Mouse (Mus musculus): Measurements from ENCODE around the gene Polr3b. TPM values are rescaled to one million over a fixed set of nuclear protein-coding genes. Genes with fewer than 3 reads are reported as not detected.

Polr3b gene
- polyA plus RNA-seq, 1 experiment from 2014 or later = 4.9 TPM

DNA sequence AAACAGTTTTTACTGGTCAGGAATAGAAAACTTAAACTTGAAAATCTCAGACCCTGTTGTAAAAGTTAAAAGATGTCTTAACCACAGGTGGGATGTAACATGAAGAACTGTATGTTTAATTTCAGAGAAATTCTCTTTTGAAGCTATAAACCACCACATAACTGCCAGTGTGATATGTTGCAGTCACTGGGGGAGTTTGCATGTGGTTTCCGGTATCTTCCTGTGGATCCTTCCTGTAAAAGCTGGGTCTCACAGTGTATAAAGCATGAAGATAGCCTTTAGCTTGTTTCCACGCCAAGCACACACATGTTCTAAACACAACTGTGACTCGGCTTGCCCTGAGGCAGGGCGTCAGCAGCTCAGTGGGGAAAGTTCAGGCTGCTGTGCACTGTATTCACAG lies 9.9 kb downstream of the Polr3b start:
- Histone ChIP-seq H3K4me2 (ENCODE audit: low read depth, low read length) (no peak overlapping the region), H3K27ac (ENCODE audit: low read length) (no peak overlapping the region), H3K4me1 (ENCODE audit: control insufficient read depth, low read depth, low read length) (no peaks in the 10 kb centered on the region), H3K36me3 (ENCODE audit: control insufficient read depth, insufficient read depth) (peaks cover 10% of the 10 kb centered on the region), H3K9me3 (replicated peaks; ENCODE audit: control insufficient read depth, low read length) (no peaks in the 10 kb centered on the region), H3K27me3 (ENCODE audit: control insufficient read depth, insufficient read depth, low read depth, low read length) (no peaks in the 10 kb centered on the region), H3K4me3 (ENCODE audit: low read depth, low read length) (no peak overlapping the region), H3K9ac (ENCODE audit: low read depth, low read length) (no peak overlapping the region)
- no peak for ATAC-seq (ENCODE audit: low read depth)
- 75% methylated on average over 4 of the region's 4 CpGs for whole genome bisulfite sequencing (ENCODE audit: insufficient replicate concordance)

DNA sequence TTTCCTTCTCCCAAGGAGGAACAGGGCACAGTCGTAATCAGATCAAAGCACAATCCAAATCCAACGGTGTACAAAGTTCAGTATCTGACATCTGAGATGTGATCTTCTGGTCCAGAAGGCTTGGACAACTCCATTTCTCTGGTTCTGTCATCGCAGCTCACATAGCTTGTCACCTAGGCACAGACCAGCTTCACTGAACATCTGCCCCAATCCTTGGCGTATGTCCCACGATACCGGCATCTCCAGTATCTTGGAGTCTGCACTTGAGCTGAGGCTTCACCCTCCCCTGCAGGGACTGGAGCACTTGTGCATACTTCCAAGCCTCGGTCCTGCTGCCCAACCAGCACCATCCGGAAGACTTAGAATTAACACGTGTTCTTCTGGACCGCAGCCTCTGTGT lies 14.6 kb downstream of the Polr3b start:
- WGBS (ENCODE audit: insufficient replicate concordance) = 81% methylated on average over 10 of the region's 10 CpGs
- no peak for ATAC-seq (ENCODE audit: low read depth)
- H3K9me3 ChIP-seq (replicated peaks; ENCODE audit: control insufficient read depth, low read length) = no peaks in the 10 kb centered on the region
- H3K4me2 ChIP-seq (ENCODE audit: low read depth, low read length) = no peak overlapping the region
- H3K9ac ChIP-seq (ENCODE audit: low read depth, low read length) = no peak overlapping the region
- peaks cover 6% of the 10 kb centered on the region for H3K4me1 ChIP-seq (ENCODE audit: control insufficient read depth, low read depth, low read length)
- peaks cover 7% of the 10 kb centered on the region for H3K36me3 ChIP-seq (ENCODE audit: control insufficient read depth, insufficient read depth)
- H3K27me3 ChIP-seq (ENCODE audit: control insufficient read depth, insufficient read depth, low read depth, low read length) = no peaks in the 10 kb centered on the region
- H3K27ac ChIP-seq (ENCODE audit: low read length) = no peak overlapping the region
- H3K4me3 ChIP-seq (ENCODE audit: low read depth, low read length) = no peak overlapping the region

DNA sequence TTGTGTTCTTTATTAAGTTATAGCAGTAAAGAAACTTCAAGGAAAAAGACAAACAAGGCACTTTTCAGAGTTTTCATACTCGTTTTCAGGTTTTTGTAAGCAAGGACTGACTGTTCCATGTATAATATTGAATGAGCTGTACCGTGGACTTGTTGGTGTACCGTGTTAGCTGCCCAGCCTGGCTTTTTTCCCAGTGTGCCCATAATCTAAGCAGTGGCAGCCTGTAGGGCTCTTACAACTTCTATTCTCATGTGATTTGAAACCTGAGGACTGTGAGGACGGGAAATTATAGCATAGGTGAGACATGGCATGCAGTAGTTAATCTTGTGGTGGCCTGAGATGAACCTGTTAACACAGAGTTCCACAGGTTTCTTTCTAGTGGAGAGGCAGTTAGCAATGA lies 16.3 kb downstream of the Polr3b start:
- no peaks in the 10 kb centered on the region for H3K9me3 ChIP-seq (replicated peaks; ENCODE audit: control insufficient read depth, low read length)
- H3K4me2 ChIP-seq (ENCODE audit: low read depth, low read length) = no peak overlapping the region
- ATAC-seq (ENCODE audit: low read depth) = no peak
- H3K4me3 ChIP-seq (ENCODE audit: low read depth, low read length) = no peak overlapping the region
- no peaks in the 10 kb centered on the region for H3K27me3 ChIP-seq (ENCODE audit: control insufficient read depth, insufficient read depth, low read depth, low read length)
- peaks cover 7% of the 10 kb centered on the region for H3K36me3 ChIP-seq (ENCODE audit: control insufficient read depth, insufficient read depth)
- no peak overlapping the region for H3K9ac ChIP-seq (ENCODE audit: low read depth, low read length)
- H3K27ac ChIP-seq (ENCODE audit: low read length) = no peak overlapping the region
- peaks cover 6% of the 10 kb centered on the region for H3K4me1 ChIP-seq (ENCODE audit: control insufficient read depth, low read depth, low read length)
- 77% methylated on average over 4 of the region's 4 CpGs for WGBS (ENCODE audit: insufficient replicate concordance)

DNA sequence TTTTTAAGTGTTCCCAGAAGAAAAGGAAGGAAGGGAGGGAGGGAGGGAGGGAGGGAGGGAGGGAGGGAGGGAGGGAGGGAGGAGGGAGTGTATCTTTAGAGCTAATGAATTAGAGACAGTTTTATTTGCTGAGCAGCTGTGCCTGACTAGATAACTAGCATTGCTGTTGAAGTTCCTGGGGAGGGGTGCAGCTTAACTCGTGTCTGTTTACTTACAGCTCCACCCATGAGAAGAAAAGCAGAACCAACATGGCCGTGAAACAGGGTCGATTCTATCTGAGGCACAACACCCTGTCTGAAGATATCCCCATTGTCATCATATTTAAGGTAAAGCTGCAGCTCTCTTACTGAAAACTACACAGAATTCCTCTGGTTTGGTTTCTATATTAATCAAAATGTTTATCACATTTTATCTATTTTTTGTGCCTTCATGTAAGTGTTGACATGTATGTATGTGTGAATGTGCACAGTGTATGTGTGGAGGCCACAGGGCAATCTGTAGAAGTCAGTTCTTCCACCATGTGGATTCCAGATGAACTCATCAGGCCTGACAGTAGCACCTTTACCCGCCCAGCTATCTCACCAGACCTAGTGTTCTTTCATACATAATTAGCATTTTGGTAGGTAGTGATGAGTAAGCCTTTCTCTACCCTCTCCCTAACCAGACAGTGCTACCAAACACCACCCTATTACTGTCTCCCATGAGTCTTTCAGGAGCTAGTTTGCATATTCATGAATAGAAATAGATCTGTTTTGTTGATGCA lies 17.6 kb downstream of the Polr3b start:
- ATAC-seq (ENCODE audit: low read depth) = peak; percentile 94

DNA sequence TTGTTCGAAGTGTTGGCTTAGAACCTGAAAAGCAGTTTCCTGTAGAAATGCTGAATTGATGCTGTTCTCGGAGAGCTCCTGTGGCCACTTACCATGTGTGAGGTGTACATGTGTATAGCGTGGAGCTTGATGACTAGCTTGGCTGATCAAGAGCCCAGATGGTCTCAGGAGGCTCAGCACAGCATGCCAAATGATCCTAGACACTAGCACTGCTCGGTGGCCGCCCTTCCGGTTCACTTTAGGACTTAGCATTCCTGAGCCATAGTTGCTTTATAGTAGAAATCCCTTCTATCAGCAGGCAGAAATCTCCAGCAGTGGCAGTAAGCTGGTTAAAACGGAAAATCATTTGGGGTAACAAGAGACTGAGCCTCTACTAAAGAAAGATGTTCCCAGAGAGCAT lies 18.8 kb downstream of the Polr3b start:
- 84% methylated on average over 7 of the region's 7 CpGs for WGBS (ENCODE audit: insufficient replicate concordance)
- Histone ChIP-seq H3K9me3 (replicated peaks; ENCODE audit: control insufficient read depth, low read length) (no peaks in the 10 kb centered on the region), H3K27me3 (ENCODE audit: control insufficient read depth, insufficient read depth, low read depth, low read length) (no peaks in the 10 kb centered on the region), H3K27ac (ENCODE audit: low read length) (peak overlapping the region; percentile 8; the same call in 1 of the 2 replicates), H3K9ac (ENCODE audit: low read depth, low read length) (no peak overlapping the region), H3K4me3 (ENCODE audit: low read depth, low read length) (no peak overlapping the region), H3K4me1 (ENCODE audit: control insufficient read depth, low read depth, low read length) (peaks cover 6% of the 10 kb centered on the region), H3K36me3 (ENCODE audit: control insufficient read depth, insufficient read depth) (peaks cover 7% of the 10 kb centered on the region), H3K4me2 (ENCODE audit: low read depth, low read length) (no peak overlapping the region)
- no peak for ATAC-seq (ENCODE audit: low read depth)

More for the DNA sequence above, 17.6 kb downstream of the Polr3b start:
- WGBS (ENCODE audit: insufficient replicate concordance) = 22% methylated on average over 4 of the region's 4 CpGs
- Histone ChIP-seq H3K4me2 (ENCODE audit: low read depth, low read length) (peak overlapping the region; percentile 14), H3K9me3 (replicated peaks; ENCODE audit: control insufficient read depth, low read length) (no peaks in the 10 kb centered on the region), H3K27me3 (ENCODE audit: control insufficient read depth, insufficient read depth, low read depth, low read length) (no peaks in the 10 kb centered on the region), H3K9ac (ENCODE audit: low read depth, low read length) (no peak overlapping the region), H3K36me3 (ENCODE audit: control insufficient read depth, insufficient read depth) (peaks cover 7% of the 10 kb centered on the region), H3K27ac (ENCODE audit: low read length) (peak overlapping the region; percentile 74), H3K4me1 (ENCODE audit: control insufficient read depth, low read depth, low read length) (peaks cover 6% of the 10 kb centered on the region), H3K4me3 (ENCODE audit: low read depth, low read length) (peak overlapping the region; percentile 1; the same call in 1 of the 2 replicates)

DNA sequence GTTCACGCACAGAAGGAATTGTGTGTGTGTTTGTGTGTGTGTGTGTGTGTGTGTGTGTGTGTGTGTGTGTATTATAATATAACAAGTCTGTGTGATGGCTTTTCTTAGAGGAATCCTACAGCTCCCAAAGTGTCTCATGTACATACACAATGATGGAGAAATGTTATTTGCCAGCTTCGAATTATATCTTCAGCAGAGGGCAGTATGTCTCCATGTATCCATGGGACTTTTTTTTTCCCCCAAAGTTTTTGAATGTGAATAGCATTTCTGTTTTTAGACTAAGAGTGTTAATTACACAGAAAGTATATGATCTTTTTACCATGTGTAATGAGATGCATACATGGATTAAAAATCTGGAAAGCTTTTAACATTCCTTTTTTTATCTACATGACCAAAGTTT lies 19.5 kb downstream of the Polr3b start:
- peaks cover 3% of the 10 kb centered on the region for H3K36me3 ChIP-seq (ENCODE audit: control insufficient read depth, insufficient read depth)
- 73% methylated on average over 2 of the region's 2 CpGs for WGBS (ENCODE audit: insufficient replicate concordance)
- H3K27me3 ChIP-seq (ENCODE audit: control insufficient read depth, insufficient read depth, low read depth, low read length) = no peaks in the 10 kb centered on the region
- H3K27ac ChIP-seq (ENCODE audit: low read length) = no peak overlapping the region
- H3K4me2 ChIP-seq (ENCODE audit: low read depth, low read length) = no peak overlapping the region
- H3K4me3 ChIP-seq (ENCODE audit: low read depth, low read length) = no peak overlapping the region
- no peaks in the 10 kb centered on the region for H3K9me3 ChIP-seq (replicated peaks; ENCODE audit: control insufficient read depth, low read length)
- no peak overlapping the region for H3K9ac ChIP-seq (ENCODE audit: low read depth, low read length)
- H3K4me1 ChIP-seq (ENCODE audit: control insufficient read depth, low read depth, low read length) = peaks cover 6% of the 10 kb centered on the region
- no peak for ATAC-seq (ENCODE audit: low read depth)

DNA sequence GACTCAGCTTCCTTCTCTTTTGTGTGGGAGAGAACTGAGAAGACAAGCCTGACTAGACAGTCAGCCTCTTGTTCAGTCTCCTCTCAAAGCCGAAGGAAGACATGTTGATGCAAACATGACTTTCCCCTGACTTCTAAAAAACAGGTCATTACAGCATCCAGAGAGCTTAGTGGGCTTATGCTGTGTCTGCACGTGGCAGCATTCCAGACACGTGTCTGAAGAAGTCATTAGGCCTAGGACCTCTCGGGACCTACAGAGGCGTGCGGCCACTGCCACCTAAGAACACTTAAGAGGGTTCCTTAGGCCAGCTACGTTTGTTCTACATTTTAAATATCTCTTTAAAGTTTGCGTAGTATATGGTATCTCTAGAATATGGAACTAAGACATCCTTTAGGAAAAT lies 23.8 kb downstream of the Polr3b start:
- no peak overlapping the region for H3K27ac ChIP-seq (ENCODE audit: low read length)
- WGBS (ENCODE audit: insufficient replicate concordance) = 78% methylated on average over 8 of the region's 8 CpGs

DNA sequence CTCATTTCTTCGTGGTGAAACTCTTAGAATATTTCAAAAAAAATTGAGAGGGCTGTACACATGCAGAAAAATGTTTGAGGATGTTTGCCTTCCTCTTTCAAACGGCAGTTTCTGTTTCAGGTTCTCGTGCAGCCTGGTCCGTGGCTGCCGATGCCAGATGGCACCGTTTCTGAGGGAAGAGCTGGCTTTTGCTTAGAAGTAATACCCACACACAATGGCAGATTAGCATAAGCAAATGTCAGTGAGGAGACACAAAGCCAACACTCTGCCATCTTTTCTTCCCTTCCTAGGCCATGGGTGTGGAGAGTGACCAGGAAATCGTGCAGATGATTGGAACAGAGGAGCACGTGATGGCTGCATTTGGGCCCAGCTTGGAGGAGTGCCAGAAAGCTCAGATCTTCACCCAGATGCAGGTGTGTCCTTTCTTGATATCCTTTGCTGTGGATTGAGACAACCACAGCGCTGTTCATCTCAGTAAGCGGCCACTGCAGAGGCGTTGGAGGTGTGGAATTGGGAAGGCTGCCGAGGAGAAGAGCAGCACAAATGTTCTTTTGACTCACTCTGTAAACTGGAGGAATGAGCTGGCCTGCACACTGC lies 24.5 kb downstream of the Polr3b start:
- Histone ChIP-seq H3K4me2 (ENCODE audit: low read depth, low read length) (no peak overlapping the region), H3K27me3 (ENCODE audit: control insufficient read depth, insufficient read depth, low read depth, low read length) (no peaks in the 10 kb centered on the region), H3K4me1 (ENCODE audit: control insufficient read depth, low read depth, low read length) (peaks cover 4% of the 10 kb centered on the region), H3K9me3 (replicated peaks; ENCODE audit: control insufficient read depth, low read length) (no peaks in the 10 kb centered on the region), H3K4me3 (ENCODE audit: low read depth, low read length) (no peak overlapping the region), H3K27ac (ENCODE audit: low read length) (no peak overlapping the region), H3K9ac (ENCODE audit: low read depth, low read length) (no peak overlapping the region), H3K36me3 (ENCODE audit: control insufficient read depth, insufficient read depth) (peaks cover 6% of the 10 kb centered on the region)
- no peak for ATAC-seq (ENCODE audit: low read depth)
- 57% methylated on average over 12 of the region's 12 CpGs for WGBS (ENCODE audit: insufficient replicate concordance)

More for the DNA sequence above, 23.8 kb downstream of the Polr3b start:
- Histone ChIP-seq H3K4me1 (ENCODE audit: control insufficient read depth, low read depth, low read length) (peaks cover 4% of the 10 kb centered on the region), H3K27me3 (ENCODE audit: control insufficient read depth, insufficient read depth, low read depth, low read length) (no peaks in the 10 kb centered on the region), H3K4me3 (ENCODE audit: low read depth, low read length) (no peak overlapping the region), H3K9ac (ENCODE audit: low read depth, low read length) (no peak overlapping the region), H3K4me2 (ENCODE audit: low read depth, low read length) (no peak overlapping the region), H3K36me3 (ENCODE audit: control insufficient read depth, insufficient read depth) (peaks cover 6% of the 10 kb centered on the region), H3K9me3 (replicated peaks; ENCODE audit: control insufficient read depth, low read length) (no peaks in the 10 kb centered on the region)
- no peak for ATAC-seq (ENCODE audit: low read depth)

DNA sequence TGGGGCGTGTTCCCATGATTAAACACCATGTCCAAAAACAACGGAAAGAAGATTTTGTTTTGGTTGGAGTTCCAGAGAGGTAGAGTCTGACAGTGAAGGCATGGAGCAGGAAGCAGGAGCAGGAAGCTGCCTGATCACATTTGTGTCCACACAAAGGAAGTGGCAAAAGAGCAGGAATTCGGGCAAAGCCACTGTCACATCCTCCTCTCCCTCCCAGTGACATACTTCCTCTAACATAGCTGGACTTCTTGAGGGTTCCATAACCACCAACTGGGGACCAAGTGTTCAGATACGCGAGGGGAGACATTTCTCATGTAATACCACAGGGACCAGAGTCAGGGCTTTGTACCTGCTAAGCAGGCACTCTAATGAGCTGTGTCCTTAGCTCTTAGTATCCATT lies 25.2 kb downstream of the Polr3b start:
- WGBS (ENCODE audit: insufficient replicate concordance) = 61% methylated on average over 5 of the region's 5 CpGs
- H3K9ac ChIP-seq (ENCODE audit: low read depth, low read length) = no peak overlapping the region
- no peak overlapping the region for H3K4me3 ChIP-seq (ENCODE audit: low read depth, low read length)
- H3K36me3 ChIP-seq (ENCODE audit: control insufficient read depth, insufficient read depth) = peaks cover 6% of the 10 kb centered on the region
- no peak for ATAC-seq (ENCODE audit: low read depth)
- H3K9me3 ChIP-seq (replicated peaks; ENCODE audit: control insufficient read depth, low read length) = no peaks in the 10 kb centered on the region
- no peak overlapping the region for H3K4me2 ChIP-seq (ENCODE audit: low read depth, low read length)
- H3K4me1 ChIP-seq (ENCODE audit: control insufficient read depth, low read depth, low read length) = peaks cover 4% of the 10 kb centered on the region
- no peak overlapping the region for H3K27ac ChIP-seq (ENCODE audit: low read length)
- H3K27me3 ChIP-seq (ENCODE audit: control insufficient read depth, insufficient read depth, low read depth, low read length) = no peaks in the 10 kb centered on the region
